Mouse (Mus musculus): ENCODE data around the gene Syne1. TPM values are rescaled to one million over a fixed set of nuclear protein-coding genes. Genes with fewer than 3 reads are reported as not detected.

Syne1 gene
- polyA plus RNA-seq, 1 experiment from 2014 or later, result 8.6 TPM

DNA sequence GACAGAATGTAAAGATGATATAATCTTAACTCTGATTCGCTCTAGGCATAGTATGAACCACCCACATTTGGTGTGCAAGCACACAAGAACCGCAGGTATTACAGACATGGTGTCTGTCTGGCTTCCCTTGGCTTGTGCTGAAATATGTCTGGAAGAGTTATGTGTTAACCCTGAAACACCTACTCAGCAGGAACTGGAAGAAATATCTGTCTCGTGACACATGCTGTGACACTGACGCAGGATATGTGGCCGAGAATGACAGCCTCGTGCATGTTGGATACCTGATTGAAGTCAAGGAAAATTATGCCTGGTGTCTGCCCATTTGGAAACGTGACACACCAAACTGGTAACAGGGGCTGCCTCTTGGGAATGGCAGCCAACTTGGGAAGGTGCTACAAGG, 463.9 kb downstream of the Syne1 start:
- WGBS, result 84% methylated on average over 7 of the region's 7 CpGs
- no peak for ATAC-seq (ENCODE audit: low FRiP score)

DNA sequence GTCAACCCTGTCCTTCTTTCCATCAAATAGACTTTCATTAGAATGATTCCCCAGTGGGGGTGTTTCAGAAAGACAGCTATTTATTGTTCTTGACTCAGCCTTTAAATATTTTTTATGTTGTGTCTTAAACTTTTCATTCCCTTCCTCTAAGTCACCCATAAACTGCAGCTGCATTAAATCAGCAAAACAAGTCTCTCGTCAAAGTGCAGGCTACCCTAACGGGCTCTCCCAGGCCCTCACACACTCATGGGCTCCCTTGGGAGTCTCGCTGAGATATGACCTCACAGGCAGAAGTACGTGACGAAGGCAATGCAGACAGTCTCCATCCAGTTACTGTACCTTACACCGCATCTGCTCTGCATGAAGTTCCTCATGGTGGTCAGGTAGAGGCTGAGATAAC, 465.0 kb downstream of the Syne1 start:
- no peaks in the 10 kb centered on the region for H3K27me3 ChIP-seq
- no peak overlapping the region for H3K4me2 ChIP-seq
- H3K4me3 ChIP-seq, result no peak overlapping the region
- no peaks in the 10 kb centered on the region for H3K9me3 ChIP-seq
- ATAC-seq (ENCODE audit: low FRiP score), result no peak
- no peaks in the 10 kb centered on the region for H3K36me3 ChIP-seq
- H3K9ac ChIP-seq, result no peak overlapping the region
- no peaks in the 10 kb centered on the region for H3K4me1 ChIP-seq (replicated peaks)
- no peak overlapping the region for H3K27ac ChIP-seq
- 90% methylated on average over 6 of the region's 6 CpGs for WGBS

More for the DNA sequence above, 463.9 kb downstream of the Syne1 start:
- Histone ChIP-seq H3K36me3 (no peaks in the 10 kb centered on the region), H3K27ac (no peak overlapping the region), H3K4me1 (replicated peaks) (no peaks in the 10 kb centered on the region), H3K27me3 (no peaks in the 10 kb centered on the region), H3K9ac (no peak overlapping the region), H3K9me3 (no peaks in the 10 kb centered on the region), H3K4me3 (no peak overlapping the region), H3K4me2 (no peak overlapping the region)

DNA sequence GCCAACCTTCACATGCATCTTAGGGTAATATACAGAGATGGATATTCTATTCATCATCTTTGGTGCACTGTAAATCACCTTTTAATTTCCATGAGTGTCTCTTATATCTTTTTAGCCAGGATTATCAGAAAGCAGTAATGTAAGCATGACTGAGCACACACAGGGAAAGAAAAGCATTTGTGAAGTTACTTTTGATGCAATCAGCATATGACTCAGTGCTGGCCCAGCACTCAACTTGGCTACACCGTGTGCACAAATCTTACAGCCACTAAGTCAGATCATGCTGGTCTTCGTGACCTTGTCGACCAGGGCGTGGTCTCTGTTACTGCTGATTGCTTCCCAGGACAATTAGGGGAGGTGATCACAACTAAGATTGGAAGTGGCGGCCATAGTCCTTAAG, 465.5 kb downstream of the Syne1 start:
- Histone ChIP-seq H3K4me3 (no peak overlapping the region), H3K27ac (no peak overlapping the region), H3K9ac (no peak overlapping the region), H3K4me1 (replicated peaks) (no peaks in the 10 kb centered on the region), H3K4me2 (no peak overlapping the region), H3K9me3 (no peaks in the 10 kb centered on the region), H3K36me3 (no peaks in the 10 kb centered on the region), H3K27me3 (no peaks in the 10 kb centered on the region)
- no peak for ATAC-seq (ENCODE audit: low FRiP score)
- 88% methylated on average over 5 of the region's 5 CpGs for WGBS

DNA sequence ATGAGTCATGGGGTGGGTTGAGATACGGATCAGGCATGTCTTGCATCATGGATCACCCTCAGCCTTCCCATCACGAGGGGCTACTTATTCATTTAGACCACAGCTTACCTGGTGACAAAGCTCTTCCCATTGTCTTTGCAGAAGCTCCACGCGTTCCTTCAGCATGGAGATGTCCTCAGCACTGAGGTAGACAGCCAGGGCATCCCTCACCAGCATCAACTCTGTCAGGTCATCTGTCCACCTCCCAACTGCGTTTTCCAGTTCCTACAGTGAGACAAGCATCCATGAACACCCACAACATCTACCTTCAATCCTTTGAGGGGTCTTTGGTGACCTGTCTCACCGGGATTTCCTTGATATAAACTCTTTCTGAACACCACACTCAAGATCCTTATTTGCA, 467.6 kb downstream of the Syne1 start:
- Histone ChIP-seq H3K4me1 (replicated peaks) (no peaks in the 10 kb centered on the region), H3K9me3 (no peaks in the 10 kb centered on the region), H3K27me3 (no peaks in the 10 kb centered on the region), H3K36me3 (no peaks in the 10 kb centered on the region), H3K4me3 (no peak overlapping the region), H3K9ac (no peak overlapping the region), H3K4me2 (no peak overlapping the region), H3K27ac (no peak overlapping the region)
- no peak for ATAC-seq (ENCODE audit: low FRiP score)
- 91% methylated on average over 6 of the region's 6 CpGs for WGBS

DNA sequence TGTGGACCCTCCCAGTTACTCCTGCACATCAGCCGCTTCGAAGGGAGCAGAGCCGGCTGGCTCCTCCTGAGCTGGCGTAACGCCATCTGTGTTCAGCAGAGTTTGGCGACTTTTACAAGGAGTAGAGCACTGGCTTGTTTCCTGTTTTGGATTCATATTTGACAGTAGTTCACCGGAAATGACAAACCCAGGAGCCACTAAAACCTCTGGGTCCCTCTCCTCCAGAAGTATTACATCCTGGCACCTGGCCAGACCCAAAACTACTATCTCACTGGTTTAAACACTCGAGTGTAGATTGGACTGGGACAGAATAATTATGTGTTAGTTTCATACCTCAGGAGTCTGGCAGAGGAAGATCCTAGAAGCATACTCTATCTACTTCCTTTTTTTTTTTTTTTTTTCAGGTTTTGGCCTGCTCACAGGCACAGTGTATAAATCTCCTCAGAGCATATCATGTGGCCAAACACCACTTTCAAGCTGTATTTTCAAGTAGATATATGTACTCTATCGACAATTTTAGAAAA, 471.3 kb downstream of the Syne1 start:
- Histone ChIP-seq H3K9me3 (no peaks in the 10 kb centered on the region), H3K4me3 (no peak overlapping the region), H3K9ac (no peak overlapping the region), H3K4me1 (replicated peaks) (no peaks in the 10 kb centered on the region), H3K27ac (no peak overlapping the region), H3K27me3 (no peaks in the 10 kb centered on the region), H3K36me3 (peaks cover 7% of the 10 kb centered on the region; the same call in 1 of the 2 replicates), H3K4me2 (no peak overlapping the region)
- WGBS, result 78% methylated on average over 9 of the region's 9 CpGs
- ATAC-seq (ENCODE audit: low FRiP score), result no peak

DNA sequence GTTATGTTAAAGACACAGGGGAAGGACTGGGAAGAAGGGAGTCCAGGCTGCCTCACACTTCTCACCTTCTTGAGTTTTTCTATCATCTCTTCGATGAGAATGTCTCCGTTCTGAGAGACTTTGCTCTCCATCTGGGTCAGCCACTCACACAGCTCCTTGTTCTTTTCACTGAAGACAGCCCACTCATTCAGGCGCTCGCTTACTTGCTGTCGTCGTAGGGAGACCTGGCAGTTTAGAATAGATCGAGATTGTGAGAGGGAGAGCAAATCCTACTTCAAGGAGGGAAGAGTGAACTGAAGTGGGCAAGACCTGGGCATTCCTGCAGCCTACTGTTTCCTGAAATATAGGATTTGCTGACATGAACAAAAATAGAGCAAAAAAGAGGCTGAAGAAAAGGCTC, 475.6 kb downstream of the Syne1 start:
- Histone ChIP-seq H3K4me2 (no peak overlapping the region), H3K4me3 (no peak overlapping the region), H3K9ac (no peak overlapping the region), H3K9me3 (no peaks in the 10 kb centered on the region), H3K27me3 (no peaks in the 10 kb centered on the region), H3K27ac (no peak overlapping the region), H3K36me3 (peaks cover 10% of the 10 kb centered on the region), H3K4me1 (replicated peaks) (no peaks in the 10 kb centered on the region)
- 95% methylated on average over 7 of the region's 7 CpGs for WGBS
- ATAC-seq (ENCODE audit: low FRiP score), result no peak

DNA sequence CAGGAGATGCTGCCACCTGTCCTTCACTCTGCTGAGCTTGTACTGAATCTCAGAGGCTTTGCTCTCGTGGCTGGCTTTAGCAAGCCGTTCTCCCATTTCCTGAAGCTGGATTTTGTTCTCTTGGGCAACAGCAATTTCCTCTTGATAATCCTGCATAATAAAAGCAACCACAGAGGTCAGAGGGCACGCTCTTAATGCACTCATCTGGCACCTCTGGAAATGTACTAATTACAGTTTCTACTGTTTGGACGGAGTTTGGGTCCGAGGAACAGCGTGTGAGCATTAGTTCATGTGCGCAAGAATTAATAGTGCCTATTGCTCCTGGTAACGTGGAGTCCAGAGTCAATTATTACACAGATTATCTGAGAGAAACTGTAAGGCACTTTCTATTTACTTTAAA, 479.2 kb downstream of the Syne1 start:
- Histone ChIP-seq H3K27me3 (no peaks in the 10 kb centered on the region), H3K4me3 (no peak overlapping the region), H3K27ac (no peak overlapping the region), H3K9ac (no peak overlapping the region), H3K4me1 (replicated peaks) (no peaks in the 10 kb centered on the region), H3K9me3 (no peaks in the 10 kb centered on the region), H3K36me3 (peaks cover 10% of the 10 kb centered on the region), H3K4me2 (no peak overlapping the region)
- WGBS, result 86% methylated on average over 8 of the region's 8 CpGs
- no peak for ATAC-seq (ENCODE audit: low FRiP score)

DNA sequence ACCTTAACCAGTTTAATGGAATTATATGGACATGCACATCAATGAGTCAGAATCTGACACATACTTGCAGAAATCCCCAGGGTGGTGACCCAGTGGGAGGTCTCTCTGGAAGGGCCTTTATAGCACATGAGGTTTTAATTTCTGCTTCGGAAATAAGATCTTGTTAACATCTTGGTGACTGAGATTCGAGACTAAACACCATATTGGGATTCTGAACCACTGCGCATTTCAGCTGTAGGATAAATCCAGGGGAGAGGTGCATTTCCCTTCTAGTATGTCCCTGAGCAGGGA, 480.4 kb downstream of the Syne1 start:
- H3K27me3 ChIP-seq, result no peaks in the 10 kb centered on the region
- no peak for ATAC-seq (ENCODE audit: low FRiP score)
- H3K9ac ChIP-seq, result no peak overlapping the region
- no peaks in the 10 kb centered on the region for H3K4me1 ChIP-seq (replicated peaks)
- WGBS, result 79% methylated on average over 3 of the region's 3 CpGs
- no peaks in the 10 kb centered on the region for H3K9me3 ChIP-seq
- H3K36me3 ChIP-seq, result peaks cover 6% of the 10 kb centered on the region
- H3K4me3 ChIP-seq, result no peak overlapping the region
- H3K27ac ChIP-seq, result no peak overlapping the region
- no peak overlapping the region for H3K4me2 ChIP-seq

DNA sequence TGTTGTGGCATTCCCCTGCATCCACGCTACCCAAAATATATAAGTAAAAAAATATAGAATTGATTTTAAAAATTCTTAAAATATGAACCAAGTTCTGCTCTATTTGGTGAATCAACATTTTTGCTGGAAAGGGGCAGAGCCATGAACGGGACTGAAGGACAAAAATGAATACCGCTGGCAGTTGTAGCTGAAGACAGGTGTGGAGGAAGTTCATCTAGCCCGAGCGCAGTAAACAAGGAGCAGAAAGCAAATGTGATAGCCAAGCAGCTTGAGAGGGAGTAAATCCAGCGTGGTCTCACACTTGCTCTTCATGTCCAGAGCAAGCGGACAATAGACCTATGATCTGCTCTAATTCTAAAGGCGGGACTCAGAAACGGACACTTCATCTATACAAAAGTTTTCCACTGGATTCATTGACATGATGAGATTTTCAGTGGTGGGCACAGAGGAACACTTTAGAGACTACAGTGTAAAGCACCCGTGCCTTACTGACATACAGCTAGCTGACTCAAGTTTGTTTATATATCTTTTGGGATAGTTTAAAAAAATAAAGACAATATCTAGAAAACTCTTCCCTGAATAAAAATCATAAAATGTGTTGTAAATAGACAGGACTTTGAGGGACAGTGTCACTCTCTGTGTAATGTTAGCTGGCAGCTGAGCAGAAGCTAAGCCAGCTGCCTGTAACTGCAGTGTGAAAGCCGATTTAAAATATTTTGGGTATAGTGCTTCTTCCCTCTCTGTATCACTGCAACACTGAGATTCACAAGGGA, 480.9 kb downstream of the Syne1 start:
- H3K9ac ChIP-seq, result no peak overlapping the region
- no peaks in the 10 kb centered on the region for H3K9me3 ChIP-seq
- peaks cover 3% of the 10 kb centered on the region; the same call in 1 of the 2 replicates for H3K36me3 ChIP-seq
- no peaks in the 10 kb centered on the region for H3K4me1 ChIP-seq (replicated peaks)
- no peak overlapping the region for H3K27ac ChIP-seq
- WGBS, result 93% methylated on average over 11 of the region's 11 CpGs
- no peak overlapping the region for H3K4me3 ChIP-seq
- no peak overlapping the region for H3K4me2 ChIP-seq
- H3K27me3 ChIP-seq, result no peaks in the 10 kb centered on the region
- no peak for ATAC-seq (ENCODE audit: low FRiP score)

DNA sequence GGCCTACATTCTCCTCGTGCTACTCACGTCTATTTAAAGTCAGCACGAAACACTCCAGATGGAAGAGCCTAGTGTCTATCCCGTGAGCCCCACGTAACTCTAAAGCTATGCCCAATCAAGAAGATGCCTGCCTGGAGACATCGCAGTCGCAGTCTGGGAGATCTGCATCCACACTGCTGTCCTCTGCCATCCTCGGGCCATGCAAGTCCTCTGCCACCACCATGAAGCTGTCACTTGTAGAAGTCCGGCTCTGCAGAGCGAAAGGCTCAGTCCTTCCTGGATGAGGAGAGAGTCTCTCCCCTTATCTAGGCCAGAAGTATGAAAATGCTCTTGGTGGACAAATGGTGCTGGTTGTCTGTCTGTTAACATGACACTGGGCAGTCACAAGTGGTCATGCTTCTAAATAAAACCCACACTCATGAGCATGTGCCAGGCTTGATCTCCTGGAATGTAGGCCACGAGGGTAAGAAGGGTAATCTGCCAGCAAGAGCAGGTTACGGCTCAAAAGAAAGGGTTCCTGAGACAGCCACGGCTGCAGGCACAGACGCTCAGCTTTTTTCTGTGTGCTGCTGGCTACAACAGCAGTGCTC, 482.5 kb downstream of the Syne1 start, which contains the start of gene Gm10097:
Gene Gm10097, plus strand, starts transcription at position 517 of the 590 bp plus-strand sequence.
- no peak within 1 kb of the TSS for H3K4me2 ChIP-seq
- H3K4me3 ChIP-seq, result no peak within 1 kb of the TSS
- H3K9ac ChIP-seq, result no peak within 1 kb of the TSS
- WGBS, result 85% methylated on average over 14 of the region's 14 CpGs
- ATAC-seq (ENCODE audit: low FRiP score), result no peak
- no peaks in the 10 kb centered on the region for H3K4me1 ChIP-seq (replicated peaks)
- H3K36me3 ChIP-seq, result peaks cover 3% of the 10 kb centered on the region; the same call in 1 of the 2 replicates
- no peaks in the 10 kb centered on the region for H3K9me3 ChIP-seq
- no peak within 1 kb of the TSS for H3K27ac ChIP-seq
- H3K27me3 ChIP-seq, result no peaks in the 10 kb centered on the region

DNA sequence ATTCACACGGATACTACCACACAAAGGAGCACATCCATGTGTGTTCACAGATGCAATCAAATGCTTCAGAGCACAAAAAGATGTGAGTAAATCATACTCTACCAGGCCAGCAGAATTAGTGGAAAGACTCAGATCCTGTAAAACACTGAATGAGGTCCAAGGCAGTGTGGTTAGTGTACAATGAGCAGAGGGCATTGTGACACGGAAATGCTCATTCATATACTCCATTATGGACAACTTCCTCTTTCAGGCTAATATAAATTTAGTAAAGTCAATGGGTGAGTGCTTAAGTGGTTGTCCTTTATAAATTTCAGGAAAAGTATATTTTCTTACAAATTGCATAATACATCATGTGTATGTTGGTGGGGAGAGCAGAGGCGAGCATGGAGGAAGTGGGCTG, 484.2 kb downstream of the Syne1 start:
- Histone ChIP-seq H3K36me3 (no peaks in the 10 kb centered on the region), H3K4me1 (replicated peaks) (no peaks in the 10 kb centered on the region), H3K27me3 (no peaks in the 10 kb centered on the region), H3K4me2 (no peak overlapping the region), H3K9ac (no peak overlapping the region), H3K9me3 (no peaks in the 10 kb centered on the region), H3K27ac (no peak overlapping the region), H3K4me3 (no peak overlapping the region)
- no peak for ATAC-seq (ENCODE audit: low FRiP score)
- 86% methylated on average over 3 of the region's 3 CpGs for WGBS

DNA sequence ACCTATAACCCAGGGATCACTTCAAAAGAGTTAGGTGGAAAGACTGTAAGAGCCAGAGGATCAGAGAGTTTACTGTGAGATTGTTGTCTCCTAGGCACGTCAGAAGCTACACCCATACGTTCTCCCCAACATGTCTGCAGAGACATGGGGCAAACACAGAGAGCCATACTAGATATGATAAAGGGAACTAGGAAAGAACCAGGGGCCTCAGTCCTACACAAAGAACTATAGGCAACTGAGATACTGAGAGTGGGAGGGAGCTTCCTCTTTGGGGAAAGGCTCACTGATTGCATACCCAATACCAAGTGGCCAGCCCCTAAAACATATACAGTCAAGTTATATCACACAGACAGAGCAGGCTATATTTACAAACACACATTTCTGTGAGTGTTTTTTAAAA, 491.3 kb downstream of the Syne1 start:
- Histone ChIP-seq H3K9me3 (no peaks in the 10 kb centered on the region), H3K36me3 (peaks cover 17% of the 10 kb centered on the region), H3K27ac (no peak overlapping the region), H3K9ac (no peak overlapping the region), H3K4me1 (replicated peaks) (peaks cover 5% of the 10 kb centered on the region; the same call in 1 of the 2 replicates), H3K4me2 (no peak overlapping the region), H3K4me3 (no peak overlapping the region), H3K27me3 (no peaks in the 10 kb centered on the region)
- ATAC-seq (ENCODE audit: low FRiP score), result no peak
- 92% methylated on average over 2 of the region's 2 CpGs for WGBS

DNA sequence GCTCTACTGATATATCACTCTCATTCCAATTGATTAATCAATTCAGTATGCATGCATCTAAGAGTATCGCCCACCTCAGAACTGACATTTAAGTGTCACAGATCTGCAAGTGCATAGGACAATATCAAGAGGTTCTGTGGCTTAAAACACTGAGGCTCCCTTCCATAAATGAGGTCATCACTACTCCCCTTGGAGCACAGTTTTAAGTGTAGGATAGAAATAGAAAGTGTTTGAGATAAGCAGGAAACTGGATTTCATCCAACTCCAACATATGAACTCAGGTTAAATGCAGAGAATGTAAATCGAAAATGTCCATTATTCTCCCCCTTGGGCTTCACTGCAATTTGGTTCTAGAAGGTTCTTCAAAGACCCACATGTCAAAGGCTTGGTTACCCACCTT, 492.4 kb downstream of the Syne1 start:
- H3K36me3 ChIP-seq, result peaks cover 17% of the 10 kb centered on the region
- no peak for ATAC-seq (ENCODE audit: low FRiP score)
- H3K4me1 ChIP-seq (replicated peaks), result peaks cover 5% of the 10 kb centered on the region; the same call in 1 of the 2 replicates
- H3K27me3 ChIP-seq, result no peaks in the 10 kb centered on the region
- no peak overlapping the region for H3K4me2 ChIP-seq
- no peak overlapping the region for H3K27ac ChIP-seq
- WGBS, result 89% methylated on average over 2 of the region's 2 CpGs
- no peak overlapping the region for H3K9ac ChIP-seq
- H3K4me3 ChIP-seq, result no peak overlapping the region
- H3K9me3 ChIP-seq, result no peaks in the 10 kb centered on the region
